Mouse (Mus musculus): Measurements from ENCODE around the gene Atg7. TPM values are rescaled to one million over a fixed set of nuclear protein-coding genes. Genes with fewer than 3 reads are reported as not detected.

The Atg7 gene
- polyA plus RNA-seq, 1 experiment: 18.7 TPM

DNA sequence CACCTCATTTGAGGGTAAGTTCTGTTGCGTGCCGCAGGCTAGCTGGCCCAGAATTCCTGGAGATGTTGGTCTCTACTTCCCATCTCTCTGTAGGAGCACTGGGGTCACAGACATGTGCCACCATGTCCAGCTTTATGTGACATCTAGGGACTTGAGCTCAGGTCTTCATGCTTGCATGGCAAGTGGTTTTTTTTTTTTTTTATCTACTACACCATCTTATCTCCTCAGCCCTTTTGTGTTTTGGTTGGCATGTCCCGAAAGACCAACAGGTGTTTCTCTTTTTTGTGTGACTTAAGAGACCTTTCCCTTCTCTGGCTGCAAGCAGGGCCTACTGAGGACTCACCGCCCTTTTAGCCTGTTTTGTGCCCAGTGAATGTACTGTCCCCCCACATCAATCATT is 213.6 kb downstream of the Atg7 start:
- H3K27me3 ChIP-seq (ENCODE audit: control insufficient read depth, insufficient read depth, insufficient read length): no peaks in the 10 kb centered on the region
- no peak overlapping the region for H3K4me3 ChIP-seq
- H3K4me2 ChIP-seq (ENCODE audit: low read depth): no peak overlapping the region
- H3K36me3 ChIP-seq (ENCODE audit: control insufficient read depth, insufficient read depth): peaks cover 4% of the 10 kb centered on the region
- H3ac ChIP-seq (ENCODE audit: control insufficient read depth, insufficient read length): no peak overlapping the region
- H3K79me2 ChIP-seq (ENCODE audit: control insufficient read depth, insufficient read depth): no peaks in the 10 kb centered on the region
- TF ChIP-seq MAX (IDR thresholded peaks at IDR 0.05; ENCODE audit: low read depth): no peak
- TF ChIP-seq MYOG (IDR thresholded peaks at IDR 0.05; ENCODE audit: control insufficient read depth in 1 of 3, insufficient read depth in 1 of 3, insufficient read length in 2 of 3, low read depth in 2 of 3): no peak
- TF ChIP-seq POLR2A (IDR thresholded peaks at IDR 0.05; ENCODE audit: insufficient read length, low read depth): no peak
- TF ChIP-seq POLR2AphosphoS2 (IDR thresholded peaks at IDR 0.05; ENCODE audit: insufficient read length, low read depth): no peak
- TF ChIP-seq SRF (IDR thresholded peaks at IDR 0.05; ENCODE audit: control insufficient read depth, insufficient read length, low read depth): no peak
- no peak for TF ChIP-seq E2F4 (IDR thresholded peaks at IDR 0.05; ENCODE audit: insufficient read depth)
- TF ChIP-seq TCF3 (IDR thresholded peaks at IDR 0.05; ENCODE audit: insufficient read length, low read depth): no peak
- no peak for TF ChIP-seq TCF12 (IDR thresholded peaks at IDR 0.05; ENCODE audit: insufficient read depth, poor library complexity, severe bottlenecking)
- TF ChIP-seq MYOD1 (IDR thresholded peaks at IDR 0.05; ENCODE audit: control insufficient read depth in 1 of 3, insufficient read length in 2 of 3, low read depth in 2 of 3): no peak
- TF ChIP-seq CEBPB (IDR thresholded peaks at IDR 0.05; ENCODE audit: insufficient read depth, poor library complexity, severe bottlenecking): no peak
- no peak for TF ChIP-seq REST (IDR thresholded peaks at IDR 0.05; ENCODE audit: insufficient read depth, insufficient read length)
- no peak for TF ChIP-seq USF1 (IDR thresholded peaks at IDR 0.05; ENCODE audit: low read depth)

DNA sequence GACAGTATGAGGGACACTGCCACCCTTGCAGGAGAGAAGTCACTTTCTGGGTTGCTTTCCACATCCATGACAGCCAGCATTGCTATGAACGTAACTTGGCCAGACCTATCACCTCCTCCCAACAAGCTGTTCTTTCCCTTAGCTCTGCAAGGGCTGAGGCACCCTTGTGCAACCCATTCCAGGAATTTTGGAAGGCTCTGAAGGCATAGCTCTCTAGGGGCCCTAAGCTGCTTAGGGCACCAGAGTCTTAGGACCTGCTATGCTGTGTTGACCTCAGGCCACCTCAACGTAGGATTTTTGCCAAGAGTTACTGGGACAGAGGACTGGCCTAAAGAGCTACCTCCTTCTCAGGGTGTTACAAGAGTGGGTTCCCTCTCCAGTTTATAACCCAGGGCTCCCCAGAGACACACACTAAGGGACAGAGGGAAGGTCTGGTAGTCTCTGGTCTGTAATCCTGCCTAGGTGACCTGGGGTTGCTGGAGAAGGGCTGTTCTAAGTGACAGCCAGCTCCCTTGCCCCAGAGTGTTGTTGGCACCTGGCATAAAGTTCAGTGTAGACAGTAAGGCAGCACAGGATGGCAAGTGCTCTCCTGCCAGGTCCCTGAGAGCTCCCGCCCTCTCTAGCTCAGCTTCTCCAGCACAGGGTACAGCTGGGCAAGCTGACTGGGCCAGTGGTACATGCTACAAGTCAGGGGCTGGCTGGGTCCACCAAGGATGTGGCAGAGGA is 215.3 kb downstream of the Atg7 start:
- H3K79me2 ChIP-seq (ENCODE audit: control insufficient read depth, insufficient read depth): peaks cover 4% of the 10 kb centered on the region
- H3ac ChIP-seq (ENCODE audit: control insufficient read depth, insufficient read length): no peak overlapping the region
- H3K4me3 ChIP-seq: no peak overlapping the region
- TF ChIP-seq MYOD1 (IDR thresholded peaks at IDR 0.05; ENCODE audit: control insufficient read depth in 1 of 3, insufficient read length in 2 of 3, low read depth in 2 of 3): no peak
- no peak for TF ChIP-seq MAX (IDR thresholded peaks at IDR 0.05; ENCODE audit: low read depth)
- no peak for TF ChIP-seq POLR2AphosphoS2 (IDR thresholded peaks at IDR 0.05; ENCODE audit: insufficient read length, low read depth)
- no peak for TF ChIP-seq USF1 (IDR thresholded peaks at IDR 0.05; ENCODE audit: low read depth)
- TF ChIP-seq CEBPB (IDR thresholded peaks at IDR 0.05; ENCODE audit: insufficient read depth, poor library complexity, severe bottlenecking): no peak
- TF ChIP-seq POLR2A (IDR thresholded peaks at IDR 0.05; ENCODE audit: insufficient read length, low read depth): no peak
- H3K27me3 ChIP-seq (ENCODE audit: control insufficient read depth, insufficient read depth, insufficient read length): no peaks in the 10 kb centered on the region
- H3K4me2 ChIP-seq (ENCODE audit: low read depth): no peak overlapping the region
- peaks cover 7% of the 10 kb centered on the region for H3K36me3 ChIP-seq (ENCODE audit: control insufficient read depth, insufficient read depth)

DNA sequence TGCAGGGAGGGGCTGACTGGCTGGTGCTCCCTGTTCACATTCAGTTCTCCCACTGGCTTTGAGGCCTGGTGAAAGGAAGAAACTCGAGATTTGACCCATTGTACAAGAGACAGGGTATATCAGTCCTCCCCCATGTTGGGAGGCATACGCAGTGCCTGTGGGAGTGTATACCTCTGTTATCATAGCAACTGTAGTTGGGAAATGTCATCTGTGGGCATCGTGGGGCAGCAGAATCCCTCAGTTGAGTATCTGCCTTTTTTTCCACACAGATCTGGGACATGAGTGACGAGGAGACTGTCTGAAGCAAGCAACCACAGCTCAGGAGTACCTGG is 215.8 kb downstream of the Atg7 start:
- Histone ChIP-seq H3K36me3 (ENCODE audit: control insufficient read depth, insufficient read depth) (peaks cover 12% of the 10 kb centered on the region), H3ac (ENCODE audit: control insufficient read depth, insufficient read length) (no peak overlapping the region), H3K27me3 (ENCODE audit: control insufficient read depth, insufficient read depth, insufficient read length) (no peaks in the 10 kb centered on the region), H3K4me2 (ENCODE audit: low read depth) (no peak overlapping the region), H3K4me3 (no peak overlapping the region), H3K79me2 (ENCODE audit: control insufficient read depth, insufficient read depth) (peaks cover 10% of the 10 kb centered on the region)
- no peak for TF ChIP-seq REST (IDR thresholded peaks at IDR 0.05; ENCODE audit: insufficient read depth, insufficient read length)
- TF ChIP-seq E2F4 (IDR thresholded peaks at IDR 0.05; ENCODE audit: insufficient read depth): no peak
- no peak for TF ChIP-seq CEBPB (IDR thresholded peaks at IDR 0.05; ENCODE audit: insufficient read depth, poor library complexity, severe bottlenecking)
- TF ChIP-seq TCF12 (IDR thresholded peaks at IDR 0.05; ENCODE audit: insufficient read depth, poor library complexity, severe bottlenecking): no peak
- no peak for TF ChIP-seq MYOD1 (IDR thresholded peaks at IDR 0.05; ENCODE audit: control insufficient read depth in 1 of 3, insufficient read length in 2 of 3, low read depth in 2 of 3)
- TF ChIP-seq MAX (IDR thresholded peaks at IDR 0.05; ENCODE audit: low read depth): no peak
- TF ChIP-seq USF1 (IDR thresholded peaks at IDR 0.05; ENCODE audit: low read depth): no peak
- no peak for TF ChIP-seq MYOG (IDR thresholded peaks at IDR 0.05; ENCODE audit: control insufficient read depth in 1 of 3, insufficient read depth in 1 of 3, insufficient read length in 2 of 3, low read depth in 2 of 3)
- no peak for TF ChIP-seq POLR2AphosphoS2 (IDR thresholded peaks at IDR 0.05; ENCODE audit: insufficient read length, low read depth)
- no peak for TF ChIP-seq SRF (IDR thresholded peaks at IDR 0.05; ENCODE audit: control insufficient read depth, insufficient read length, low read depth)
- TF ChIP-seq TCF3 (IDR thresholded peaks at IDR 0.05; ENCODE audit: insufficient read length, low read depth): no peak
- TF ChIP-seq POLR2A (IDR thresholded peaks at IDR 0.05; ENCODE audit: insufficient read length, low read depth): no peak

DNA sequence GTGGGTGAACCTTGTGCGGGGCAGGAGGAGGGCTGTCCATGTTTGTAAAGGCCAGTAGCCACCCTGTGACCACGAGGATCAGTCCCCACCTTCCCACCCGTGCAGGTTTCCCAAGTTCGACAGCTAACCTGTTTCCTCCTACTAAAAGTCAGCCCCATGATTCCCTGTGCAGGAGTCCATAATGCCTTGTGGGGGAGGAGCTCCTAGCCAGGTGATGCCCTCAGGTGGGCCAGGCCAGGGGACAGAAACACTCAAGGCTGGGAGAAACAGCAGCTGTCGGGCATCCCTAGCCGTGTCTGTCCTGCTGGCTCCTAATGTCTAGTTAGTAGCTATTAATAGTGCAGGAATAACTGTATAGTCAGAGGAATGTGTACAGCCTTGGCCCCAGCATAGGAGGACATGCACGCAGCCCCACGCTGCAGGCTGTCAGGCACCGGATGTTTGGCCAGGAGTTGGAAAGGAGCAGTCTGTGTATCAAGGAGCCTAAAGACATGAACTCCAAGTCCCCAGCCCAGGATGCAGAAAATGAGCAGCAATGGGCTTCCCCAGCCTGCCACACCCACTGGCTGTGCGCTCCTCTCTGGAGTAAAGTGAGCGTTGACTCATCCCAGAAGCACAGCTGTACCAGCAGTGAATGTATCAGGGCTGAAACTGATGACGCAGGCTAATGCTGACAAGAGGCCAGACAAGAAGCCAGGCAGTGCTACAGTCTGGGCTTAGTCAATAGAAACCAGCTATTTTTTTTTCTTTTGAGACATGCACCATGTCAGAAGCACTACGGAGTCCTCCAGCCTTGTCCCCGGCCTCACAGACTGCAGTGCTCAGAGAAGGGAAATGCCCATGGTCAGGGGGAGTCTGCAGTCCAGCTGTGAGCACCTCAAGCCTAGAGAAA is 218.0 kb downstream of the Atg7 start:
- no peak overlapping the region for H3ac ChIP-seq (ENCODE audit: control insufficient read depth, insufficient read length)
- peaks cover 13% of the 10 kb centered on the region for H3K36me3 ChIP-seq (ENCODE audit: control insufficient read depth, insufficient read depth)
- no peaks in the 10 kb centered on the region for H3K27me3 ChIP-seq (ENCODE audit: control insufficient read depth, insufficient read depth, insufficient read length)
- H3K4me3 ChIP-seq: no peak overlapping the region
- H3K4me2 ChIP-seq (ENCODE audit: low read depth): peak overlapping the region; percentile 36
- peaks cover 16% of the 10 kb centered on the region for H3K79me2 ChIP-seq (ENCODE audit: control insufficient read depth, insufficient read depth)
- peak; percentile 6 for TF ChIP-seq POLR2A (IDR thresholded peaks at IDR 0.05; ENCODE audit: insufficient read length, low read depth)
- TF ChIP-seq MYOG (IDR thresholded peaks at IDR 0.05; ENCODE audit: control insufficient read depth in 1 of 3, insufficient read depth in 1 of 3, insufficient read length in 2 of 3, low read depth in 2 of 3): peak in 2 of 3 experiments; percentile 64 to 73
- no peak for TF ChIP-seq USF1 (IDR thresholded peaks at IDR 0.05; ENCODE audit: low read depth)
- TF ChIP-seq CEBPB (IDR thresholded peaks at IDR 0.05; ENCODE audit: insufficient read depth, poor library complexity, severe bottlenecking): no peak
- TF ChIP-seq SRF (IDR thresholded peaks at IDR 0.05; ENCODE audit: control insufficient read depth, insufficient read length, low read depth): no peak
- TF ChIP-seq POLR2AphosphoS2 (IDR thresholded peaks at IDR 0.05; ENCODE audit: insufficient read length, low read depth): no peak
- TF ChIP-seq MAX (IDR thresholded peaks at IDR 0.05; ENCODE audit: low read depth): no peak
- TF ChIP-seq MYOD1 (IDR thresholded peaks at IDR 0.05; ENCODE audit: control insufficient read depth in 1 of 3, insufficient read length in 2 of 3, low read depth in 2 of 3): peak in 2 of 3 experiments; percentile 68 to 76
- no peak for TF ChIP-seq TCF12 (IDR thresholded peaks at IDR 0.05; ENCODE audit: insufficient read depth, poor library complexity, severe bottlenecking)
- no peak for TF ChIP-seq TCF3 (IDR thresholded peaks at IDR 0.05; ENCODE audit: insufficient read length, low read depth)
- no peak for TF ChIP-seq REST (IDR thresholded peaks at IDR 0.05; ENCODE audit: insufficient read depth, insufficient read length)
- no peak for TF ChIP-seq E2F4 (IDR thresholded peaks at IDR 0.05; ENCODE audit: insufficient read depth)

Data from myocyte (in vitro differentiated cells).